Mouse (Mus musculus): ENCODE results near the gene En2. TPM values are rescaled to one million over a fixed set of nuclear protein-coding genes. Genes with fewer than 3 reads are reported as not detected.

The En2 gene
- total RNA-seq, 2 experiments from 2014 or later, result not detected

GRCm38 (mm10) chr5:28158308-28159071 is 7.0 kb upstream of the En2 start:
- no peak for ATAC-seq (replicated peaks; ENCODE audit: low FRiP score, low TSS enrichment, poor library complexity, severe bottlenecking)

GRCm38 (mm10) chr5:28159072-28159458 is 6.4 kb upstream of the En2 start:
- ATAC-seq (replicated peaks; ENCODE audit: low FRiP score, low TSS enrichment, poor library complexity, severe bottlenecking), result no peak

- no peak for ATAC-seq (replicated peaks; ENCODE audit: low FRiP score, low TSS enrichment, poor library complexity, severe bottlenecking)
Measured at GRCm38 (mm10) chr5:28159891-28160470, 5.5 kb upstream of the En2 start.

GRCm38 (mm10) chr5:28161383-28161937 is 4.0 kb upstream of the En2 start:
- no peak for ATAC-seq (replicated peaks; ENCODE audit: low FRiP score, low TSS enrichment, poor library complexity, severe bottlenecking)

DNA sequence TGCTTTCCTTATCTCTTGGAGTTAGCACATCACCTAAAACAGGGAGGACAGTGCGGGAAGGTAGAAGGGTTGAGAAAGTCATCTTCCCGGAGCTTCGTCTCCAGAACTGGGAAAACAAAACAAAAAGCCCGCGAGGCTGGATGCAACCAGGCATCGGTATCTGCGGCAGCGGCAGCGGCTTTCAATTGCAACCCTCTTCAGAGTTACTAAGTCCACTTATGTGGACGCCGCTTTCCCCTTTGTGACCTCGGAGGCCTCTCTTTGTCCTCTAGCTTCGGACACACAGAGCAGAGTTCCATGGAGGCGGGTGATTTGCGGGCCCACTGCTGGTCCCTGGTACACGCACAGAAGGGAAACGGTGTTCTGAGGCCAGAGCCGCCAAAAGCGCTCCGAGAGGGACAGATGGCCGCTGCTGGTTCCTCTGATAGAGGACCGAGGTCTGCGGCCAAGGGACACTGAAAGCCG is 3.5 kb upstream of the En2 start:
- ATAC-seq (replicated peaks; ENCODE audit: low FRiP score, low TSS enrichment, poor library complexity, severe bottlenecking), result no peak

DNA sequence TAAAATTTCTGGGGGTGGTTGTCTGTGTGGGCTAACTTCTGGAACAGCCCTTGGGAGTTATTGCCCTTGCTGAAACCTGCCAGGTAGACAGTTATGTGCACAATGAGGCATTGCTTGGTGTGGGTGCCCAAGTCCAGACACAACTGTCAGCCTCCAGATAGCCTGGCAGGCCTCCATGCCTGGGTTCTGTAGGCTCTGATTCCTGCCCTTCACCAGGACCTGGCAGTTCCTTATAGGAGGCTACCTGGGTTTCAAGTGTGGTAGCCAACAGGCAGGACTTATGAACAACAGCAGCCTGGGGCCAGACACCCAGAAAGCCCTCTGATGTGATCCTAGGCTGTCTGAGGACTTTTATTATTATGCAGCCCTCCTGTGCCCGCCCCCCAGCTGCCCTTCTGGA is 1.6 kb upstream of the En2 start:
- ATAC-seq (replicated peaks; ENCODE audit: low FRiP score, low TSS enrichment, poor library complexity, severe bottlenecking), result no peak

DNA sequence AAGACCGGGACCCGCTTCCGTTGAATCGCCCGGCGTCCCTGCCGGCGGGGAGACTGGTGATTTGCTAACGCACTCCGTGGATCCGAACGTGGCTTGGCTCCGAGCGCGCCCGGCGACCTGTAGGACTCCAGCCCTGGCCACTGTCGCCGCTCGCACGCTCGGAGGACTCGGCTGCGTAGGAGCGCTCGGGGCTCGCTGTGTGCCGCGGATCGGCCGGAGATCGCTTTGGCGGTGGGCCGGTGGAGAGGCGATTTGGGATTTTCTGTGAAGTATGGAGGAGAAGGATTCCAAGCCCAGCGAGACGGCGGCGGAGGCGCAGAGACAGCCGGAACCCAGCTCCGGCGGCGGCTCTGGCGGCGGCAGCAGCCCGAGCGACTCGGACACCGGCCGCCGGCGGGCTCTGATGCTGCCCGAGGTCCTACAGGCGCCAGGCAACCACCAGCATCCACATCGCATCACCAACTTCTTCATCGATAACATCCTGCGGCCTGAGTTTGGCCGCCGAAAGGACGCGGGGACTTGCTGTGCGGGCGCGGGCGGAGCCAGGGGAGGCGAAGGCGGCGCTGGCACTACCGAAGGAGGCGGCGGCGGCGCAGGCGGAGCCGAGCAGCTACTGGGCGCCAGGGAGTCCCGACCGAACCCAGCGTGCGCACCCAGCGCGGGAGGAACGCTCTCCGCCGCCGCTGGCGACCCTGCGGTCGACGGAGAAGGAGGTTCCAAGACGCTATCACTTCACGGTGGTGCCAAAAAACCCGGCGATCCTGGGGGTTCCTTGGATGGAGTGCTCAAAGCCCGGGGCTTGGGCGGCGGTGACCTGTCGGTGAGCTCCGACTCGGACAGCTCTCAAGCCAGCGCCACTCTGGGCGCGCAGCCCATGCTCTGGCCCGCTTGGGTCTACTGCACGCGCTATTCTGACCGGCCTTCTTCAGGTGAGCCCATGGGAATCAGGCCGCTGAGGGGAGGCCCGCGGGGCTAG is 1.1 kb downstream of the En2 start:
- peak; percentile 55; the same call in 1 of the 2 replicates for ATAC-seq (replicated peaks; ENCODE audit: low FRiP score, low TSS enrichment, poor library complexity, severe bottlenecking)

DNA sequence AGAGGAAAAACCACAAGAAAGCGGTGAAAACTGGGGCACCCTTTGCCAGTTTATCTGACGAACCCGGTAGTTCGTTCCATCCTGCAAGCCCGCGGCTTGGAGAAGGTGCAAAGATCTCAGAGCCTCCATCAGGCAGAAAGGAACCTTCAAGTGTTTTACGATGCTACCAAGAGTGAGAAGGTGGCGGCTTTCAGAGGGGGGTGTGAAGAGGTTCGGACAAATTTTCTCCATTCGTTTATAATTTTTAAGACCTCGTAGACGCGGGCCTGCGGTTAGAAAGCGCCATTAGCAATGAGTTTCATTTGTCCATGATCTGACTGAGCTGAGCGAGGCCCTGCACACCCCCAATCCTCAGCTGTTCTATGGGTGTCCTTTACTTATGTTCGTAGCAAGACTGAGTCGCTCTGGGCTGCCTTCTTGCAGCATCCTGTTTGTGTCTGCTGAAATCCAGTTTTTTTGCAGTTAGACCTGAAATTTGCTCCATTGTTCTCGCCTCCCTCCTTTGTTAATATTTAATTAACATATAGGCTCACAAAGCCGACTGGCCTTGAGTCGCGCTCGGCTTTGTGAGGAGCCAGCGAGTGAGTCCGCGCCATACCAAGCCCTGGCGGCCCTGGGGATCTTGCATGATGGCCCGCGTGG is 2.2 kb downstream of the En2 start:
- no peak for ATAC-seq (replicated peaks; ENCODE audit: low FRiP score, low TSS enrichment, poor library complexity, severe bottlenecking)

DNA sequence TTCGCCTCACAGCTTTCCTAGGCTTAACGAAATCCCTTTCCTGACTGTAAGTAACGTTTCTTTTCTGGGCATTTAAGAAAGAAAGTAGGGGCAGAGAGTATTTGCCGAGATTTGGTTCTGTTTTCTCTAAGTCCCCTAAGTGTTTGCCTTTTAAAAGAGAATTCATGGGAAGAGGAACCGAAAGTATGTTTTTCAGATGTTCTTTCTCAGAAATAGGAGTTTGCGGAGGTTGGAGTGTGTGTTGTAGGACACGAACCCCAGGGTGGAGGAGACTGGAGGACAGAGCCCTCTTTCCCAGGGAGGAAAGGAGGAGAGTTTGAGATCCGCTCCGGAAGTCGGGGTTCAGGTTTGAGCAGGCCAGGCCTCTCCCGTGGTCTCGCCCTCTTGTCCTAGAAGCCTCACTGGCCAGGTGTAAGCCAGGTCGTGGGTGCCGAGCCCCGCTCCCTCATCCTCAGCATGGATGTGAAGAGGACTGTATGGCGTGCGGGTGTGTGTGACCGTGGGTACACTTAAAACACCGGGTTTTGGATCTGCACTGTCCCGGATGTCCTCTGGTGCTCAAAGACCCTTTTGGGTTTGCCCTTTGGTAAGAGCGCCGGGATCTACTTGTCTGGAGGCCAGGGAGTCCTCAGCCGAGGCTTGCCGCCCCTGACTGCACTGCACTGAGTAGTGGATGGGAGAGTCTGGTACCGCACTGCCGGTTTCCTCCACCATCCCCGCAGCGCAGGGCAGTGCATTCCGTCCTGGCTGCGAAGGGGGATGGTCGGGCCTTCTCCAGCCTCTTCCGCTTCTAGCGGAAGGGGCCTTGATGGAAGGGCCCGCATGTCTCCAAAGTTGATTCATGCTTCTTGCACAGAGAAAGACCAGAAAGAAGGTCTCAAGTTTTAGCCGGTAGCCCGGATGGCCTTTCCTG is 3.0 kb downstream of the En2 start:
- ATAC-seq (replicated peaks; ENCODE audit: low FRiP score, low TSS enrichment, poor library complexity, severe bottlenecking), result no peak

DNA sequence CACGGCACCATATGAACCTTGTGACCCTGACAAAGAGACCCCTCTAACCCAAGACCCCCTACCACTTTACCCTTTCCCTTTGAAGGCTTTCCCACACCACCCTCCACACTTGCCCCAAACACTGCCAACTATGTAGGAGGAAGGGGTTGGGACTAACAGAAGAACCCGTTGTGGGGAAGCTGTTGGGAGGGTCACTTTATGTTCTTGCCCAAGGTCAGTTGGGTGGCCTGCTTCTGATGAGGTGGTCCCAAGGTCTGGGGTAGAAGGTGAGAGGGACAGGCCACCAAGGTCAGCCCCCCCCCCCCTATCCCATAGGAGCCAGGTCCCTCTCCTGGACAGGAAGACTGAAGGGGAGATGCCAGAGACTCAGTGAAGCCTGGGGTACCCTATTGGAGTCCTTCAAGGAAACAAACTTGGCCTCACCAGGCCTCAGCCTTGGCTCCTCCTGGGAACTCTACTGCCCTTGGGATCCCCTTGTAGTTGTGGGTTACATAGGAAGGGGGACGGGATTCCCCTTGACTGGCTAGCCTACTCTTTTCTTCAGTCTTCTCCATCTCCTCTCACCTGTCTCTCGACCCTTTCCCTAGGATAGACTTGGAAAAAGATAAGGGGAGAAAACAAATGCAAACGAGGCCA is 3.8 kb downstream of the En2 start:
- ATAC-seq (replicated peaks; ENCODE audit: low FRiP score, low TSS enrichment, poor library complexity, severe bottlenecking), result no peak

DNA sequence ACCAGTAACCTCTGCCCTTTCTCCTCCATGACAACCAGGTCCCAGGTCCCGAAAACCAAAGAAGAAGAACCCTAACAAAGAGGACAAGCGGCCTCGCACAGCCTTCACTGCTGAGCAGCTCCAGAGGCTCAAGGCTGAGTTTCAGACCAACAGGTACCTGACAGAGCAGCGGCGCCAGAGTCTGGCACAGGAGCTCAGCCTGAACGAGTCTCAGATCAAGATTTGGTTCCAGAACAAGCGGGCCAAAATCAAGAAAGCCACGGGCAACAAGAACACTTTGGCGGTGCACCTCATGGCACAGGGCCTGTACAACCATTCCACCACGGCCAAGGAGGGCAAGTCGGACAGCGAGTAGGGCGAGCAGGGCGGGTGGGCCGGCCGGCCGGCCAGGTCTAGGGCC is 4.6 kb downstream of the En2 start:
- no peak for ATAC-seq (replicated peaks; ENCODE audit: low FRiP score, low TSS enrichment, poor library complexity, severe bottlenecking)

DNA sequence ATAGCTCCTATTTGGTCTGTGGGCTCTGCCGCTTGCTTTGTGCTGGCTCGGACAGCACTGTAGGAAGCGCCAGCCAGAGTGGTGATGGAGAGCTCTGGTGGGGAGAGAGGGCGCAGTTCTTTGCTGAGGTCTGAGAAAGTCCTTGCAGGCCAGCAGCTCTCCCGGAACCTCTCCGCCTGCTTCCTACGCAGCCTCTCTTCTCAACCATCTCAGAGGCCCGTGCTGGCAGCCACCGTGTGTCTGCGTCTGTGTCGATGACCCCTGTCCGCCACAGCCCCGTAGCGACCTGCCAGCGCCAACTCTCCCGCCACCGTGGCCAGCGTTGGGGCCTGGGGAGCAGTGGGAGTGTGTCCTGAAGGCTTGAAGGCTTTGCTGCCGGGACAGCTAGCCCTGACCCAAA is 5.4 kb downstream of the En2 start:
- no peak for ATAC-seq (replicated peaks; ENCODE audit: low FRiP score, low TSS enrichment, poor library complexity, severe bottlenecking)

DNA sequence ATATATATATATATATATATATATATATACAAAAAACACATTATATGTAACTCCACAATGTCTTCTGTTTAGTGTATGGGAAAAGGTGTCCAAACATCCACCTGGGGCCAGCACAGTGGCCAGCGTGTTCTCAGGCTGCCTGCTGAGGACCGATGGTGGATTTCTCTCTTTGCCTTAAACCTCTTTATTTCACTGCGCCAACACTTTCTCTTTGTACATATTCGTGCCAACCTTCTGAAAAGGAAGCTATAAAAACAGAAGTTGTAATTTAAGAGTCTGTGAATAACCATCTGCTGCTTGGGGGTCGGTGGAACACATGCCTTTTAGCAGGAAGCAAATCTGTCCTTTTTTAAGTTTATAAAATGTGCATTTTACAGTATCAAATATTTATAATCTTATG is 6.2 kb downstream of the En2 start:
- ATAC-seq (replicated peaks; ENCODE audit: low FRiP score, low TSS enrichment, poor library complexity, severe bottlenecking), result no peak

DNA sequence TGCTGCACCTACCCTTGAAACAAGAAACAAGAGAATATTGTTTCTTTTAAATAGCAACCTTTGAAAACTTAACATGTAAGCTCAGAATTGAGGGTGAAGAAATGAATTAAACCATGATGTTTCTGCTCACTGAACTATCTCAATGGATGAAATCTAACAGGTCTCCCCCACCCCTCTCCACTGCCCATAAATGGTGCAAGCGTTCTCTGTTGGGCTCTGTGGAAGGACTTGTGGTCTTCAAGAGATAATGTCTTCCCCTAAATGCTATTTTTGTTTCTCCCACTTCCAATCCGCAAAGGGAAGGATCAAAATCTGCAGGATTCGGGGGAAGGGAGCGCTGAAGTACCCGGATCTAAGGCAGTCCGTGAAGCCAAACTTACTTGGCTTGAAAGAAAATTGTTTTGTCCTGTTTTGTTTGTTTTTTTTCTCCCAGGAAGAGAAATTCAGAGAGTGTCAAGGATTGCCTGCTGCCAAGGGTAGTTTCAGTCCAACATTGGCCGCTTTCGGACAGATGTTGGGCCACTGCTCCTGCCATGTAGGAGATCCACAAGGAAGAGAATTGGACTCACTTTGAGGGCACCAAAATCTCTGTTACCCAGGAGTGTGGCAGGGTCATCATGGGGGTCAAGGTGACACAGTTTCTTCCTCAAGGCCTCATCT is 6.9 kb downstream of the En2 start:
- no peak for ATAC-seq (replicated peaks; ENCODE audit: low FRiP score, low TSS enrichment, poor library complexity, severe bottlenecking)

GRCm38 (mm10) chr5:28172921-28173670 is 7.6 kb downstream of the En2 start:
- ATAC-seq (replicated peaks; ENCODE audit: low FRiP score, low TSS enrichment, poor library complexity, severe bottlenecking), result no peak

DNA sequence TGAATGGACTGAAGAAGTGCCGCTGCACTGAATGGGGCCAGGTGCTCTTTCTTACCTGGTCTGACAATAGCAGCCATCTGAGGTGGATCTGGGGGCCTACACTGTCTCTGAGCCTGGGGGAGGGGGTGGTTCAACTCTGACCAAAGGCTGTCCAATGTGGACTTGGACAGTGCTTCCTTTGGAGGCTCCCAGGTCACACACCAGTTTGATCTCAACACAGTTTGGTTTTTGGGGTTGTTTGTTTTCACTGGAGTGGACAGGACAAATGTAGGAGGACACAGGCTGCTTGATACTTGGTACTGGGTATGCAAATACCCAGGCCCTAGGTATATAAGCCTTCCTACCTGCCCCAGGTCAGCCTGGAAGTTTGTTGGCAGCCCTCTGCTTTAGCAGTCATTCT is 8.2 kb downstream of the En2 start:
- ATAC-seq (replicated peaks; ENCODE audit: low FRiP score, low TSS enrichment, poor library complexity, severe bottlenecking), result no peak

DNA sequence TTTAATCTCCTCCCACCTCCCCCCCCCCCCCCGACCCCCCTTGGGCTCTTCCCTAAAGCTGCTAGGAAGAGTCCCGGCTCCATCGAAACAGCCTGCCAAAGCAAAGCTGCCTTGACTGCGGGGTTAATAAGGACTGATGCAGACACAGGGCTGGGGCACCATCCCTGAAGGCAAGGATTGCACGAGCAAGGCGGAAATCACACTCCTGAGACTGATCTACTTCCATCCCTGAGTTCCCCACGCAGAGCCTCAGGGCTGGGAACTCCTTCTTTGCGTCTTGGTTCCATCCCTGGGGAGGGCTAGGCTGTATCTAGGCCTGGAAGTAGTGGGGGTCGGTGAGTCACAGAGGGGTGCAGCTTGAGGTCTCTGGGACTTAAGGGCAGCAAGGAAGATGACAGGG is 8.6 kb downstream of the En2 start:
- no peak for ATAC-seq (replicated peaks; ENCODE audit: low FRiP score, low TSS enrichment, poor library complexity, severe bottlenecking)

Data from megakaryocyte-erythroid progenitor cell, adult 5-6 weeks (primary cell).